Mouse (Mus musculus) cerebellum, postnatal 4 days (tissue): ENCODE measurements around the gene Dnah7a.
"Not testable (repeated sequence)": the region's sequence is repeated elsewhere in the genome, so short reads cannot be mapped to it uniquely, and the experiment has no call there.

Source experiments
- DNase-seq, 2 experiments: peaks; one replicate each; pipeline ENCODE4 v3.0.0; 2022; ENCODE audit warnings: low spot score in 2 of 2, mixed read lengths in 1 of 2

Gene Dnah7a

DNA sequence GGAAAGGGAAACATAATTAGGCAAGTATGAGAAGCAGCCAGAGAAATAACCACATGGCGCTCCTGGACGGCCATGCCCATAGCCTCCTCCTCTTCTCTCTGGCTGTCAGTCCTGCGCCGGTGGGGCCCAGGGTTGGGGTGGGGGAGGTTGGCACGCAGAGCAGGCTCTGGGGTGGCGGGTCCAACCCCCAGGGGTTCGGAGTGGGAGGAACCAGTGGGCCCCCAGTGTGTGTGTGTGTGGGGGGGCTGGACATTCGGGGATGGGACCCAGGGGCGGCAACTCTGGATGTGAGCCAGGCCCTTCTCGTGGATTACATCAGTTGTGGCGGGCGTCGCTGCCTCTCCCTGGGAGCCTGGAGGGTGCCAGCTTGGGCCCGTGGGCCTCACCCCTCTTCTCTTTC, 317.8 kb downstream of the Dnah7a start:
- no peak for DNase-seq

DNA sequence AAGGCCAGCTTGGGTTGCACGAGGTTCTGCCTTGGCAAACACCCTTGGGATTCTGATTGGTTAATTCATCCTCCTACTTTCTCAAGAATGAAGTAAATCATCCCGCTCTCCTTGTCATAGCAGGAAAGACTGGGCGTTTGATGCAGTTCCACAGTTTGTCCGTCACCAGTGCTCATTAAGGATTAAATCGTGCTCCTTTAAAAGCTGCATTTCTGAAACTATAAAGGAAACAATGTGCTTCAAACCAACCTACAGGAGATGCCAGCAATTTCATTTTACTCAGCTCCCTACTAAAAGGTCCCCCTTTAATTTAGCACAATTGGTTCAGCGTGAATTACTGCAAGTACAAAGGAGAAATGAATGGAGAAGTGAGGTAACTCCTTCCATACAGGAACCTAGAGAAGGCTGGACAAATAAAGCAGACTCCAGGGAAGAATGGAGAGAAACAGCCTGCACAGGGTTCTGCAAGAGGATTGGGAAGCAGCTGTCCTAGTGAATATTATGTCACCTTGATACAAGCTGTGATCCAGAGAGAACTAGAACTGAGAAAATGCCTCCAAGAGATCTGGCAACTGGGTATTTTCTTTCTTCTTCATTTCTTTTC, 322.4 kb downstream of the Dnah7a start:
- no peak for DNase-seq

DNA sequence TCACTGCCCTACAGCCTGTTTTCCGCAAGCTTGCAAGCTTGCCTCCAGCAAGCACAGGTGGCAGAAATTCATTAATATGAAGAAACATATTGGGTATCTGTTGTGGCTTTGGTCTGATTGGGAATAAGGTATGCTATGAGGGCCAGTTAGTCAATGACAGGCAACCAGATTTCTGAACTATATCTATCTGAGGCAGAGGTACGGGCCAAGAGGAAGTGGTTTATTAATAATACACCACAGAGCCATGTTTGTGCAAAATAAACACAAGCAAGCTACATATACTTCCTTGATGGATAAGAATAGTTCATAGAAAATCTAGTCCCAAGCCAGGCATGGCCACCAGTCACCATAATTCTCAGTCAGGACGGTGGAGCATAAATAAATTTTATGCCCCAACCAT, 328.9 kb downstream of the Dnah7a start:
- DNase-seq: no peak

DNA sequence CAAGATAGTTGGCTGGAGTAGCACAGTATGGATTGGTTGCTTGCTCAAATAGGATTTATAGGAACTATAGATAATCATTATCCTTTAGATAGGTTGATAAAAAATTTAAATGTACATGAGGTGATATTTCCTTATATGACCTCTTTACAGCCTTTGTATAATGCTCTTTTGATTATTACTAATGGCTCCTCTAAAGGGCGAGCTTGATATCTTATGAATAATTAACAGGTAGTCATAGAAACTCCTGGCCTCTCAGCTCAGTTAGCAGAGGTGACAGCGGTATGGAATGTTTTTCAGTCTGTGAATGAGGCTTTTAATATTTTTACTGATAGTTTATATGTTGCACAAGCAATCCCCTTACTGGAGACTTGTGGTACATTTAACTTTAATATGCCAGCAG, 330.6 kb downstream of the Dnah7a start:
- not testable (repeated sequence) for DNase-seq

DNA sequence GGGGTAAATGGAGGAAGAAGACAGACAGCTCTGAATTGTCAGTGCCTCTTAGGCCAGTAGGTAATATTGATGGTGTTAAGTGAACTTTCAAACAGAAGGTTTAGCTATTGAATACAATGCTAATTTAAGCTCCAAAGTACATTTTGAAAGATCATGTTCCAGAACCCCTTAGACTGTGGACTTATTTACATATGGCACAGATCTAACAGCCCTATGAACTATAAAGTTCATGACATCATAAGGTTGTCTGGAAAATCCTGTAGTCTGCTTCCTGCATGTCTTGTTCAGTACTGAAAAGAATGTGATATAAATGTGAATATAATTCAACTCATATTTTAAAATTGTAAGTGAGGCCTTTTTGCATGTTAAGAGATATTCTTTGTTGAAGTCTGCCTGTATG, 347.6 kb downstream of the Dnah7a start:
- no peak for DNase-seq

DNA sequence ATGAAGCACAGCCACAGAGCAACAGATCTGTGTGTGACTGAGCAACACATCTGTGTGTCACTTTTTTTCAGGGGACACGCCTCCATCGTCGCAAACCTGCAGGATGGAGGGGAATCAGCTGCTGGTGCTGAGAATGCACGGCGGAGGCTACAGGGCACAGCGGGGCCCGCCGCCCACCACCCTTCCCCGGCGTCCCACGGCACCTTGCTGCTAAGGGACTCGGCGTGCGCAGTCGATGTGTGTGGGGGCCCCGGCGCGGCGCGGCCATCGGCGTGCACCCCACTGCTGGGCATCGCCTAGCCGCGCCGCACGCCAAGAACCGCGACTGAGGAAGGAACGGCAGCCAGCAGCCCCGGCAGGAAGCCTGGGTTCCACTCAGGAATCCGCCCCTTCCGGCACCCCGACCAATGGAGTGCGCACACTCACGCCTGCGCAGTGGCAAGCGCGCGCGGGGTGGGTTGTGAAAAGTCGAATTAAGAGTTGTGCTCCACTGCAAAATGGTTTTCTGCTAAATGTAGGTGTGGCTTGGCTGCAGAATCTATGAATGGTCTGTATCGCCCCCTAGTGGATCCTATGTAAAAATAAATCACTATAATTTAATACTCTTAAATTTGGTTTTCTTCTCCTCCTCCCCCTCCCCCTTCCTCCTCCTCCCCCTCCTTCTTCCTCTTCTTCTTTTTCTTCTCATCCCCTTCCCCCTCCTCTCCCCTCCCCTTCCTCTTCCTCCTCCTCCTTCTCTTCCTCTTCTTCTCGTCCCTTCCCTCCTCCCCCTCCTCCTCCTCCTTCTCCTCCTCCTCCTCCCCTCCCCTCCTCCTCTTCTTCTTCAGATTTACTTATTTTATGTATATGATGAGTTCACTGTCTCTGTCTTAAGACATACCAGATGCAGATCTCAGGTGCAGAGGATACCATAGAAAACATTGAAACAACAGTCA, 354.0 kb downstream of the Dnah7a start, which contains the start of the genes Asdurf, Gm28551 and Asnsd1:
Asdurf (minus strand) TSS at position 293 of the 935 bp plus-strand sequence.
Gm28551 (minus strand) TSS at position 341 of the 935 bp plus-strand sequence.
Asnsd1 (minus strand) TSS at position 426 of the 935 bp plus-strand sequence.
- DNase-seq: peak; percentile 93 to 97
